Mouse (Mus musculus): ENCODE results near the gene Olfr839-ps1. TPM values are rescaled to one million over a fixed set of nuclear protein-coding genes. Genes with fewer than 3 reads are reported as not detected.

The Olfr839-ps1 gene
- not detected for total RNA-seq (2021)

DNA sequence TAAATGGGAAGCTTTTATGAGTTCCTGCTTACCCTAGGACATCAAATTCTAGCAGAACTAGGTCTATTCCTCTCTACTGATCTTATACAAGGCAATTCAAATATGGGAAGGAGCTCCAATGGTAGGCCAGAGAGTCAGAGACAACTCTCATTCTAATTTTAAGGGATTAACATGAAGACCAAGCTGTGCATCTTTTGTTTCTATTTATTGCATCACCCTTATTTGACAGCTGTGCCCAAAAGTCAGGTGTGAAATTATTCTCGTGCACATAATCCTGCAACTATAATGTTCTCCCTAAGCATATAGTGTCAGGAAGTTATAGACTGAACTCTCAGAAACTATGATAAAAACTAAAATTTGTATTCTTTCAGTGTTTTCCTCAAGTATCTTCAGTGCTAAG is at the start of gene Olfr839-ps1:
TSS of gene Olfr839-ps1 (minus strand) at position 101 of the 400 bp plus-strand sequence.
- DNase-seq: no peak
- intact Hi-C loops (cut with DNase I): no loop called here

DNA sequence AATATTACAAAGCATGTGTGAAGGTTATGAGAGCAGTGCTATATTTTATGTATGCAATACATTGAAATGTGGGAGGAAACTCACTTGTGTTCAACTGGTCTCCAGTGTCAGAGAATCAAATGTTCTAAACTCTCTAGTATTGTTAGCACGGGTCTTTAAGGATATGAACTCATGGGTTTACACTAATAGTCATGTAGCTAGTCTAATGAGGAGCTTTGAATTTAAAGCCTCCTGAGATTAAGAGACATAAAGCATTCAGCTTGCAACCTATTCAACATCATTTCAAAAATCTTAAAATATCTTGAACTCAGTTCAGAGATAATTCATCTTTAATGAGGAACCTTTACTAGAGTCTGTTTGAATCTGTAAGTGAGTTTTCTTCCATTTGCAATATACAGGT is 41.1 kb downstream of the Olfr839-ps1 start, which contains the start of gene Olfr837:
TSS of gene Olfr837 (plus strand) at position 301 of the 400 bp plus-strand sequence.
- no peak for DNase-seq
- intact Hi-C loops (cut with DNase I): no loop called here

DNA sequence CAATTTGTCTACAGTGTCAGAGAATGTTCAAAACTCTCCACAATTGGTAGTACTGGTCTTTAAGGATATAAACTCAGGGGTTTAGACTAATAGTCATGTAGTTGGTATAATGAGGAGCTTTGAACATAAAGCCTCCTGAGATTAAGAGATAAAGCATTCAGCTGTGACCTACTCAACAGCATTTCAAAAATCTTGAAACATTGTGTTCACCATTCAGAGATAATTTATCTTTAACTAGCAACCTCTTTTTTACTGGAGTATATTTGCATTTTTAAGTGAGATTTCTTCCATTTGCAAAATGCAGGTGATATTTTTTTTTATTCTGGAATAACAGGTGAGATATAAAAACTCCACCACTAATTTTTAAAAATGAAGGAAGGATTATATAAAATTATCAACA is 57.0 kb downstream of the Olfr839-ps1 start, which contains the start of gene Olfr836:
TSS of gene Olfr836 (plus strand) at position 301 of the 400 bp plus-strand sequence.
- intact Hi-C loops (cut with DNase I): no loop called here
- no peak for DNase-seq

Other genes with a start within 250 kb of the Olfr839-ps1 start
- not detected for gene Olfr832, start 240.2 kb downstream of the Olfr839-ps1 start, total RNA-seq (2021)
- not detected for gene Olfr834, start 189.3 kb downstream of the Olfr839-ps1 start, total RNA-seq (2021)
- not detected for gene Olfr835, start 144.6 kb downstream of the Olfr839-ps1 start, total RNA-seq (2021)
- gene Olfr836, start 56.9 kb downstream of the Olfr839-ps1 start, total RNA-seq (2021): not detected
- gene Olfr837, start 41.0 kb downstream of the Olfr839-ps1 start, total RNA-seq (2021): not detected
- not detected for gene Olfr843, start 74.7 kb upstream of the Olfr839-ps1 start, total RNA-seq (2021)
- gene Olfr844, start 139.0 kb upstream of the Olfr839-ps1 start, total RNA-seq (2021): not detected
- gene Olfr845, start 159.1 kb upstream of the Olfr839-ps1 start, total RNA-seq (2021): not detected
- not detected for gene Olfr846, start 186.7 kb upstream of the Olfr839-ps1 start, total RNA-seq (2021)
- gene Olfr847, start 201.4 kb upstream of the Olfr839-ps1 start, total RNA-seq (2021): not detected

Data from heart, postnatal 10 days (tissue).